Mouse (Mus musculus) CH12.LX (cell line): ENCODE results near the gene Rap1b. TPM values are rescaled to one million over a fixed set of nuclear protein-coding genes. Genes with fewer than 3 reads are reported as not detected.

ENCODE experiments used
- DNase-seq: peaks from one replicate; pipeline ENCODE4 v3.0.0-alpha.2; 2013; ENCODE audit errors: extremely low read depth
- H3K27ac ChIP-seq: 2 replicates; pipeline ENCODE4 v1.5.1; 2012; ENCODE audit warnings: low read depth, mild to moderate bottlenecking, control low read depth, moderate library complexity; ENCODE audit not compliant: insufficient read depth
- H3K27me3 ChIP-seq: replicated peaks from 2 replicates; pipeline ENCODE3; 2012; ENCODE audit warnings: inconsistent platforms
- H3K36me3 ChIP-seq, 2 experiments: replicated peaks in 1 of 2; 2 replicates each; pipeline versions ENCODE3 to v1.6.1; 2012; ENCODE audit warnings: inconsistent platforms in 1 of 2, low read length in 1 of 2, mild to moderate bottlenecking in 1 of 2, mixed read lengths in 1 of 2, moderate library complexity in 1 of 2; ENCODE audit not compliant: control insufficient read depth in 1 of 2, insufficient read depth in 1 of 2
- H3K4me1 ChIP-seq, 2 experiments: 2 replicates each; pipeline ENCODE4 v1.6.1; 2012; ENCODE audit warnings: inconsistent platforms in 1 of 2, moderate library complexity in 1 of 2; ENCODE audit not compliant: insufficient read depth in 2 of 2, control insufficient read depth in 1 of 2
- H3K4me2 ChIP-seq: 2 replicates; pipeline ENCODE4 v1.6.1; 2012; ENCODE audit warnings: low read depth, mild to moderate bottlenecking, control low read depth; ENCODE audit not compliant: poor library complexity, insufficient read depth, severe bottlenecking
- H3K4me3 ChIP-seq, 3 experiments: fragments of 150-350 bp in 1 of 3; sonication (generic) in 1 of 3; replicated peaks in 1 of 3; 2 replicates each; pipeline versions ENCODE3 to v1.5.1; 2011 to 2012; ENCODE audit warnings: low read depth in 2 of 3, low read length in 2 of 3, mild to moderate bottlenecking in 2 of 3, moderate library complexity in 2 of 3, control low read depth in 1 of 3, improper control_type of control experiment in 1 of 3, inconsistent platforms in 1 of 3, mixed read lengths in 1 of 3; ENCODE audit not compliant: poor library complexity in 1 of 3
- H3K79me2 ChIP-seq: replicated peaks from 2 replicates; pipeline ENCODE4 v1.6.1; 2012; ENCODE audit warnings: mild to moderate bottlenecking, moderate library complexity; ENCODE audit not compliant: control insufficient read depth, poor library complexity, insufficient read depth, severe bottlenecking; ENCODE audit errors: extremely low read depth
- H3K9ac ChIP-seq: 2 replicates; pipeline ENCODE4 v1.6.1; 2012; ENCODE audit warnings: low read depth, mild to moderate bottlenecking, control low read depth, moderate library complexity; ENCODE audit not compliant: insufficient read depth
- H3K9me3 ChIP-seq: replicated peaks from 2 replicates; pipeline ENCODE3; 2012; ENCODE audit warnings: low read length, inconsistent platforms, mixed read lengths
- CHD1 ChIP-seq: IDR thresholded peaks from 2 replicates; pipeline ENCODE4 v1.6.1; 2012; ENCODE audit warnings: low read depth, low read length, improper control_type of control experiment, inconsistent platforms
- CHD2 ChIP-seq: IDR thresholded peaks from 2 replicates; pipeline ENCODE4 v1.6.1; 2011; ENCODE audit warnings: low read length, improper control_type of control experiment
- CTCF ChIP-seq, 2 experiments: IDR thresholded peaks in 1 of 2; conservative IDR thresholded peaks in 1 of 2; 2 replicates each; pipeline ENCODE4 v1.5.1; 2011 to 2012; ENCODE audit warnings: low read depth in 2 of 2, low read length in 2 of 2, improper control_type of control experiment in 1 of 2, inconsistent platforms in 1 of 2, mild to moderate bottlenecking in 1 of 2, moderate library complexity in 1 of 2
- E2F4 ChIP-seq: IDR thresholded peaks from 2 replicates; pipeline ENCODE4 v1.6.1; 2011; ENCODE audit warnings: low read depth, low read length, improper control_type of control experiment; ENCODE audit not compliant: insufficient replicate concordance
- ELF1 ChIP-seq: IDR thresholded peaks from 2 replicates; pipeline ENCODE4 v1.6.1; 2014; ENCODE audit warnings: low read depth, mild to moderate bottlenecking, inconsistent platforms, low read length, improper control_type of control experiment
- EP300 ChIP-seq: IDR thresholded peaks from 2 replicates; pipeline ENCODE4 v1.6.1; 2011; ENCODE audit warnings: low read length, improper control_type of control experiment
- ETS1 ChIP-seq: conservative IDR thresholded peaks from 2 replicates; pipeline ENCODE4 v1.6.1; 2012; ENCODE audit warnings: low read depth, mild to moderate bottlenecking, inconsistent platforms, low read length, improper control_type of control experiment, moderate library complexity
- GABPA ChIP-seq: IDR thresholded peaks from 2 replicates; pipeline ENCODE4 v1.6.1; 2012; ENCODE audit warnings: low read depth, low read length, improper control_type of control experiment, inconsistent platforms; ENCODE audit not compliant: insufficient replicate concordance
- HCFC1 ChIP-seq: IDR thresholded peaks from 2 replicates; pipeline ENCODE4 v1.6.1; 2012; ENCODE audit warnings: low read depth, mild to moderate bottlenecking, inconsistent platforms, low read length, improper control_type of control experiment
- IRF4 ChIP-seq: IDR thresholded peaks from 2 replicates; pipeline ENCODE4 v1.6.1; 2014; ENCODE audit warnings: low read depth, mild to moderate bottlenecking, inconsistent platforms, low read length, improper control_type of control experiment
- MAFK ChIP-seq: IDR thresholded peaks from 2 replicates; pipeline ENCODE4 v1.6.1; 2011; ENCODE audit warnings: low read length, improper control_type of control experiment; ENCODE audit not compliant: insufficient replicate concordance
- MEF2A ChIP-seq: IDR thresholded peaks from 2 replicates; pipeline ENCODE4 v1.6.1; 2014; ENCODE audit warnings: low read depth, mild to moderate bottlenecking, inconsistent platforms, low read length, improper control_type of control experiment, borderline replicate concordance
- NELFE ChIP-seq: IDR thresholded peaks from 2 replicates; pipeline ENCODE4 v1.6.1; 2011; ENCODE audit warnings: low read depth, low read length, improper control_type of control experiment
- PAX5 ChIP-seq: IDR thresholded peaks from 2 replicates; pipeline ENCODE4 v1.6.1; 2012; ENCODE audit warnings: low read length, inconsistent platforms, mixed read lengths
- RAD21 ChIP-seq: IDR thresholded peaks from 2 replicates; pipeline ENCODE4 v1.6.1; 2011; ENCODE audit warnings: low read depth, mild to moderate bottlenecking, low read length, improper control_type of control experiment, moderate library complexity
- SIN3A ChIP-seq: IDR thresholded peaks from 2 replicates; pipeline ENCODE4 v1.6.1; 2012; ENCODE audit warnings: low read length, improper control_type of control experiment, inconsistent platforms
- SMC3 ChIP-seq: IDR thresholded peaks from 2 replicates; pipeline ENCODE4 v1.6.1; 2011; ENCODE audit warnings: low read depth, low read length, improper control_type of control experiment
- TBP ChIP-seq: conservative IDR thresholded peaks from 2 replicates; pipeline ENCODE4 v1.6.1; 2011; ENCODE audit warnings: low read depth, low read length, improper control_type of control experiment
- TCF12 ChIP-seq: IDR thresholded peaks from 2 replicates; pipeline ENCODE4 v1.6.1; 2014; ENCODE audit warnings: low read depth, mild to moderate bottlenecking, inconsistent platforms, low read length, improper control_type of control experiment
- USF1 ChIP-seq: IDR thresholded peaks from 2 replicates; pipeline ENCODE4 v1.6.1; 2014; ENCODE audit warnings: low read depth, mild to moderate bottlenecking, inconsistent platforms, low read length, improper control_type of control experiment
- ZKSCAN1 ChIP-seq: IDR thresholded peaks from 2 replicates; pipeline ENCODE4 v1.6.1; 2012; ENCODE audit warnings: low read depth, inconsistent platforms, low read length, improper control_type of control experiment, borderline replicate concordance
- ZMIZ1 ChIP-seq: IDR thresholded peaks from 2 replicates; pipeline ENCODE4 v1.6.1; 2012; ENCODE audit warnings: low read depth, mild to moderate bottlenecking, inconsistent platforms, low read length, improper control_type of control experiment
- dilution Hi-C: fragments of 300-500 bp; cut with MboI; formaldehyde crosslinking; loops from 2 replicates; pipeline ENCODE4 v1.14.3; 2020; ENCODE audit warnings: low sequenced_read_pairs; ENCODE audit not compliant: extremely low pct_unique_long_range_greater_than_20kb, extremely low pct_ligation_motif_present
- in situ Hi-C: fragments of 300-500 bp; cut with MboI; formaldehyde crosslinking; loops from 3 replicates; pipeline ENCODE4 v1.14.3; 2019; ENCODE audit warnings: low sequenced_read_pairs, low pct_ligation_motif_present, low pct_unique_long_range_greater_than_20kb, mixed read lengths
- polyA plus RNA-seq: library from polyadenylated mRNA; unstranded; fragments of >175 nt; gene quantifications from 2 replicates; pipeline ENCODE4 v1.2.1, GENCODE M21; 2012; ENCODE audit warnings: low read depth; ENCODE audit not compliant: insufficient read length
- total RNA-seq, 2 experiments: library from RNA; depleted of rRNA; stranded (reverse); fragments of 300-350 nt in 1 of 2; fragments of >200 nt in 1 of 2; gene quantifications; 2 replicates each; pipeline ENCODE4 v1.2.3; 2012 to 2014

Rap1b gene
- total and polyA plus RNA-seq, 3 experiments: 37.0 to 214 (median 205) TPM

GRCm38 (mm10) chr10:117810506-117810905 lies 35.3 kb downstream of the Rap1b start:
- dilution Hi-C loops: no loop called here
- Histone ChIP-seq H3K4me1 (peaks cover 0 to 29% of the 10 kb centered on the region in 2 experiments; a peak in 2 of 4 replicates), H3K9ac (no peak overlapping the region), H3K79me2 (no peaks in the 10 kb centered on the region), H3K4me3 (no peak overlapping the region), H3K9me3 (no peaks in the 10 kb centered on the region), H3K27ac (no peak overlapping the region), H3K36me3 (peaks cover 17 to 56% of the 10 kb centered on the region in 2 experiments), H3K4me2 (no peak overlapping the region), H3K27me3 (no peaks in the 10 kb centered on the region)
- in situ Hi-C loops: no loop called here
- no peak for DNase-seq
- TF ChIP-seq SIN3A: no peak
- TF ChIP-seq IRF4: no peak
- no peak for TF ChIP-seq HCFC1
- no peak for TF ChIP-seq ETS1
- TF ChIP-seq RAD21: no peak
- no peak for TF ChIP-seq PAX5
- TF ChIP-seq ELF1: no peak
- TF ChIP-seq CHD2: no peak
- no peak for TF ChIP-seq SMC3
- no peak for TF ChIP-seq GABPA
- no peak for TF ChIP-seq NELFE
- no peak for TF ChIP-seq EP300

- no peak overlapping the region for H3K27ac ChIP-seq
- H3K27me3 ChIP-seq: no peaks in the 10 kb centered on the region
- H3K4me3 ChIP-seq: no peak overlapping the region
- no peaks in the 10 kb centered on the region for H3K9me3 ChIP-seq
- peak; percentile 60 for DNase-seq
- H3K4me1 ChIP-seq: peaks cover 0 to 29% of the 10 kb centered on the region in 2 experiments; a peak in 2 of 4 replicates
- H3K9ac ChIP-seq: no peak overlapping the region
- dilution Hi-C loops (no loop called here), in situ Hi-C loops (no loop called here)
- TF ChIP-seq ELF1 (no peak), CHD1 (no peak), MEF2A (no peak), IRF4 (no peak), ZMIZ1 (no peak), CHD2 (no peak), ZKSCAN1 (no peak), TCF12 (no peak), E2F4 (no peak), GABPA (no peak), USF1 (no peak), NELFE (no peak), TBP (no peak), MAFK (no peak), CTCF (conservative IDR thresholded peaks at IDR 0.05 in 1 of 2, IDR thresholded peaks at IDR 0.05 in 1 of 2; ENCODE audit: low read depth in 2 of 2, low read length in 2 of 2) (no peak), PAX5 (no peak)
- no peaks in the 10 kb centered on the region for H3K79me2 ChIP-seq
- peaks cover 5 to 35% of the 10 kb centered on the region in 2 experiments for H3K36me3 ChIP-seq
- no peak overlapping the region for H3K4me2 ChIP-seq
These were observed 37.8 kb downstream of the Rap1b start for GRCm38 (mm10) chr10:117808068-117808467.
